Mouse (Mus musculus) bone marrow macrophage, adult 2 months (primary cell): ENCODE measurements around the gene 2010300C02Rik.

Source experiments
- CTCF ChIP-seq: IDR thresholded peaks from 2 replicates; pipeline ENCODE4 v1.5.1; 2012; ENCODE audit warnings: low read depth, mild to moderate bottlenecking, low read length, moderate library complexity
- POLR2A ChIP-seq: IDR thresholded peaks from 2 replicates; pipeline ENCODE4 v1.6.1; 2012; ENCODE audit warnings: mild to moderate bottlenecking, low read depth, low read length, borderline replicate concordance

- peak; percentile 86 for TF ChIP-seq CTCF
- TF ChIP-seq POLR2A = no peak
These were observed 41.4 kb downstream of the 2010300C02Rik start for GRCm38 (mm10) chr1:37678327-37679123.
